Comparison of ENCODE assay signal across 12 mouse cellular contexts in genomic region chr12:71972619-71973266, GRCm38 (mm10).
DNase-seq lines count a peak whose midpoint lies in the region; ATAC-seq and TF ChIP-seq lines count a peak whose summit lies in the region.
"Had no signal": no experiment of that assay in that cellular context is flagged by ENCODE, and none has a peak within 500 bp of the region (broad histone marks: within the 10 kb centered on the region; RNA-seq: fewer than 3 reads in every experiment).

No protein-coding gene starts in this region.

- no peak overlapping the region for H3K4me2 ChIP-seq in hindbrain, postnatal 0 days (ENCODE audit: low read depth, low read length)
- H3K4me2 ChIP-seq: liver, embryonic 11.5 days; midbrain, embryonic 12.5 days; neural tube, embryonic 13.5 days had no signal

- no peak overlapping the region for H3K27ac ChIP-seq in hindbrain, postnatal 0 days
- H3K27ac ChIP-seq: midbrain, embryonic 12.5 days; neural tube, embryonic 13.5 days had no signal

- no peak overlapping the region for H3K9ac ChIP-seq in hindbrain, postnatal 0 days (replicated peaks; ENCODE audit: low read length)
- H3K9ac ChIP-seq: midbrain, embryonic 12.5 days; neural tube, embryonic 13.5 days had no signal

- H3K36me3 ChIP-seq in hindbrain, postnatal 0 days (ENCODE audit: insufficient read depth, low read length): peaks cover 56% of the 10 kb centered on the region

- ATAC-seq in hindbrain, postnatal 0 days: no peak
- ATAC-seq in CD4-positive, CD25-positive, alpha-beta regulatory T cell, adult 4 months: no peak

- WGBS in hindbrain, postnatal 0 days: 82% methylated on average over 12 of the region's 12 CpGs

- no peaks in the 10 kb centered on the region for H3K9me3 ChIP-seq in hindbrain, postnatal 0 days (ENCODE audit: low read length)
- H3K9me3 ChIP-seq: midbrain, embryonic 12.5 days; neural tube, embryonic 13.5 days had no signal

- no peak overlapping the region for H3K4me3 ChIP-seq in hindbrain, postnatal 0 days (ENCODE audit: low read length)
- H3K4me3 ChIP-seq: midbrain, embryonic 12.5 days; neural tube, embryonic 13.5 days had no signal

- DNase-seq in kidney, adult 11 months: peak; percentile 57
- no peak for DNase-seq in kidney, adult 18-20 months
- DNase-seq in adrenal gland, postnatal 10 days: peak; percentile 39
- DNase-seq in adrenal gland, postnatal 36 days: peak; percentile 28 to 53
- DNase-seq in kidney, adult 9 months: peak; percentile 57
- DNase-seq in retina, embryonic 14.5 days (ENCODE audit: low spot score): no peak
- DNase-seq in hindbrain, postnatal 0 days (ENCODE audit: low spot score): no peak
- DNase-seq: thymus, postnatal 25 days had no signal

- TF ChIP-seq CTCF in hindbrain, postnatal 0 days (IDR thresholded peaks at IDR 0.05; ENCODE audit: low read depth): no peak

- no peaks in the 10 kb centered on the region for H3K27me3 ChIP-seq in hindbrain, postnatal 0 days (ENCODE audit: insufficient read depth, low read length)
- H3K27me3 ChIP-seq: midbrain, embryonic 12.5 days; neural tube, embryonic 13.5 days had no signal

- H3K4me1 ChIP-seq in hindbrain, postnatal 0 days (ENCODE audit: insufficient read depth, low read length): peaks cover 6% of the 10 kb centered on the region; the same call in 1 of the 2 replicates

Comparison
In these comparisons a context has a peak if more than half of its experiments do, and no peak if none do; other contexts are left out.
1. DNase-seq: peak in kidney, adult 11 months (single experiment), adrenal gland, postnatal 10 days (single experiment), adrenal gland, postnatal 36 days (2 of 2) and kidney, adult 9 months (single experiment); none in kidney, adult 18-20 months (single experiment), retina, embryonic 14.5 days (single experiment) and hindbrain, postnatal 0 days (single experiment).